In genomic region chr16:91297726-91298125, GRCm38 (mm10) we compare ENCODE assay signal across 25 mouse cellular contexts. TPM values are rescaled to one million over a fixed set of nuclear protein-coding genes. Genes with fewer than 3 reads are reported as not detected.
DNase-seq lines count a peak whose midpoint lies in the region; ATAC-seq and TF ChIP-seq lines count a peak whose summit lies in the region.
"Had no signal": no experiment of that assay in that cellular context is flagged by ENCODE, and none has a peak within 500 bp of the region (broad histone marks: within the 10 kb centered on the region; RNA-seq: fewer than 3 reads in every experiment).

No protein-coding gene starts in this region.

- H3K9ac ChIP-seq in kidney, embryonic 15.5 days = no peak overlapping the region
- no peak overlapping the region for H3K9ac ChIP-seq in forebrain, embryonic 14.5 days (ENCODE audit: low read length)
- H3K9ac ChIP-seq: embryonic facial prominence, embryonic 13.5 days; forebrain, embryonic 12.5 days; forebrain, postnatal 0 days; heart, embryonic 15.5 days; hindbrain, embryonic 12.5 days had no signal

- H3K27ac ChIP-seq in kidney, embryonic 15.5 days = no peak overlapping the region
- H3K27ac ChIP-seq in kidney, adult 2 months (ENCODE audit: insufficient read depth, low read depth, low read length) = no peak overlapping the region
- H3K27ac ChIP-seq in forebrain, embryonic 14.5 days (ENCODE audit: low read depth, low read length) = no peak overlapping the region
- H3K27ac ChIP-seq: embryonic facial prominence, embryonic 13.5 days; forebrain, embryonic 12.5 days; heart, adult 2 months; heart, embryonic 15.5 days; hindbrain, embryonic 12.5 days had no signal

- H3K9me3 ChIP-seq in kidney, embryonic 15.5 days (replicated peaks) = no peaks in the 10 kb centered on the region
- H3K9me3 ChIP-seq in forebrain, embryonic 14.5 days (replicated peaks; ENCODE audit: control insufficient read depth, low read length) = no peaks in the 10 kb centered on the region
- H3K9me3 ChIP-seq: embryonic facial prominence, embryonic 13.5 days; forebrain, embryonic 12.5 days; heart, embryonic 15.5 days; hindbrain, embryonic 12.5 days had no signal

- TF ChIP-seq POLR2A in kidney, adult 2 months (IDR thresholded peaks at IDR 0.05; ENCODE audit: low read depth, low read length) = no peak

- no peak overlapping the region for H3K4me3 ChIP-seq in kidney, embryonic 15.5 days (replicated peaks)
- H3K4me3 ChIP-seq in kidney, adult 2 months (ENCODE audit: insufficient read depth, low read depth, low read length) = no peak overlapping the region
- no peak overlapping the region for H3K4me3 ChIP-seq in forebrain, embryonic 14.5 days (ENCODE audit: low read depth, low read length)
- H3K4me3 ChIP-seq: embryonic facial prominence, embryonic 13.5 days; forebrain, embryonic 12.5 days; heart, adult 2 months; heart, embryonic 15.5 days; hindbrain, embryonic 12.5 days had no signal

- peaks cover 6% of the 10 kb centered on the region for H3K4me1 ChIP-seq in kidney, embryonic 15.5 days
- H3K4me1 ChIP-seq in kidney, adult 2 months (ENCODE audit: control insufficient read depth, insufficient read depth, low read length) = no peaks in the 10 kb centered on the region
- H3K4me1 ChIP-seq in forebrain, embryonic 14.5 days (ENCODE audit: control insufficient read depth, insufficient read depth, low read length) = peaks cover 19% of the 10 kb centered on the region
- H3K4me1 ChIP-seq: embryonic facial prominence, embryonic 13.5 days; heart, embryonic 15.5 days had no signal

- TF ChIP-seq CTCF in kidney, adult 2 months (conservative IDR thresholded peaks at IDR 0.05; ENCODE audit: insufficient read depth, insufficient read length, low read depth, low read length) = no peak

- peak; percentile 56; the same call in 1 of the 2 replicates for ATAC-seq in kidney, embryonic 15.5 days (replicated peaks; ENCODE audit: low FRiP score)
- 0 out of 4 replicates have a peak, but pooled peaks have one; percentile 17 to 27 for ATAC-seq in hematopoietic stem cell, adult 5-6 weeks (replicated peaks in 1 of 2; ENCODE audit: insufficient read depth in 1 of 2, low FRiP score in 2 of 2, low TSS enrichment in 1 of 2, low read depth in 1 of 2, poor library complexity in 2 of 2, severe bottlenecking in 2 of 2)
- ATAC-seq in forebrain, embryonic 14.5 days = no peak
- ATAC-seq: activated CD4-positive, CD25-positive, alpha-beta regulatory T cell, adult 4 months; forebrain, postnatal 0 days; hindbrain, embryonic 16.5 days; inflammation-experienced regulatory T-cells, adult 6 months; intestine, postnatal 0 days; Patski had no signal

- H3K27me3 ChIP-seq in kidney, embryonic 15.5 days = peaks cover 50% of the 10 kb centered on the region
- H3K27me3 ChIP-seq in kidney, adult 2 months (replicated peaks; ENCODE audit: control insufficient read depth, insufficient read depth, low read length) = no peaks in the 10 kb centered on the region; the same call in 1 of the 2 replicates
- peaks cover 33% of the 10 kb centered on the region for H3K27me3 ChIP-seq in forebrain, embryonic 14.5 days (replicated peaks; ENCODE audit: control insufficient read depth, insufficient read depth, low read length)

- WGBS in kidney, embryonic 15.5 days = 5% methylated on average over 4 of the region's 4 CpGs
- WGBS in kidney, adult 2 months = 4% methylated on average over 4 of the region's 4 CpGs
- 49% methylated on average over 4 of the region's 4 CpGs for WGBS in forebrain, embryonic 14.5 days

- DNase-seq in adrenal gland, adult 8-10 months = peak; percentile 30
- DNase-seq in adrenal gland, postnatal 4 days (ENCODE audit: low spot score in 2 of 2) = no peak
- DNase-seq in kidney, adult 2 months = no peak
- DNase-seq in adrenal gland, postnatal 14 days = peak; percentile 25
- no peak for DNase-seq in forebrain, embryonic 14.5 days (ENCODE audit: low spot score)
- DNase-seq: cerebellum, adult 18-20 months; cerebellum, adult 9-11 months; forebrain, postnatal 0 days; gastrocnemius, postnatal 14 days; heart, adult 2 months; heart, postnatal 14 days had no signal

- no peak overlapping the region for H3K4me2 ChIP-seq in kidney, embryonic 15.5 days
- no peak overlapping the region for H3K4me2 ChIP-seq in forebrain, embryonic 14.5 days (ENCODE audit: low read length)
- H3K4me2 ChIP-seq: embryonic facial prominence, embryonic 13.5 days; forebrain, embryonic 12.5 days; heart, embryonic 11.5 days; heart, embryonic 15.5 days; hindbrain, embryonic 12.5 days had no signal

- no peaks in the 10 kb centered on the region for H3K36me3 ChIP-seq in kidney, embryonic 15.5 days
- H3K36me3 ChIP-seq in kidney, adult 2 months (ENCODE audit: control insufficient read depth, insufficient read depth, low read length) = no peaks in the 10 kb centered on the region
- no peaks in the 10 kb centered on the region for H3K36me3 ChIP-seq in forebrain, embryonic 14.5 days (ENCODE audit: control insufficient read depth, insufficient read depth, low read length)
- H3K36me3 ChIP-seq: embryonic facial prominence, embryonic 13.5 days; forebrain, embryonic 12.5 days; heart, embryonic 15.5 days; hindbrain, embryonic 12.5 days had no signal

RNA-seq across cellular contexts. Expression of gene Olig1, which starts 28.2 kb away (rescaled TPM):
- under 1 TPM in 1 of 4 experiments, not detected in 3; 0.20 TPM for total RNA-seq in adrenal gland, adult 8-10 months (2022)
- total RNA-seq in adrenal gland, postnatal 4 days (2021) = under 1 TPM in 1 of 2 experiments, not detected in 1; 0.65 TPM
- polyA plus RNA-seq in kidney, embryonic 15.5 days (2015; fragmentation: Nextera tagmentation; extraction: Ambion mirVana) = 0.09 and 0.12 TPM in 2 replicates
- polyA plus RNA-seq in kidney, adult 2 months (2012; rRNA removed) = 0.17 and 0.23 TPM in 2 replicates
- 1.1 and 1.2 TPM in 2 replicates for total RNA-seq in adrenal gland, postnatal 14 days (2021)
- total RNA-seq in hematopoietic stem cell, adult 5-6 weeks (2017) = not detected in 2 replicates
- 18.0 and 31.1 TPM in 2 replicates for polyA plus RNA-seq in forebrain, embryonic 14.5 days (2014; fragmentation: Nextera tagmentation; extraction: Ambion mirVana)
- total RNA-seq: CH12.LX; gastrocnemius, adult 18-20 months; gastrocnemius, postnatal 14 days; heart, adult 2 months; heart, postnatal 14 days had no signal
- polyA plus RNA-seq: activated CD4-positive, CD25-positive, alpha-beta regulatory T cell, adult 4 months; heart, embryonic 11.5 days; inflammation-experienced regulatory T-cells, adult 6 months; intestine, postnatal 0 days; Patski had no signal

Comparison
In these comparisons a context has a peak if more than half of its experiments do, and no peak if none do; other contexts are left out.
1. DNase-seq: peak in adrenal gland, adult 8-10 months (single experiment) and adrenal gland, postnatal 14 days (single experiment); none in adrenal gland, postnatal 4 days (0 of 2), kidney, adult 2 months (single experiment) and forebrain, embryonic 14.5 days (single experiment).